Mouse (Mus musculus): Measurements from ENCODE around the gene Taz. TPM values are rescaled to one million over a fixed set of nuclear protein-coding genes. Genes with fewer than 3 reads are reported as not detected.

The Taz gene
- total and polyA plus RNA-seq, 2 experiments from 2014 or later: 60.9 to 69.3 TPM

DNA sequence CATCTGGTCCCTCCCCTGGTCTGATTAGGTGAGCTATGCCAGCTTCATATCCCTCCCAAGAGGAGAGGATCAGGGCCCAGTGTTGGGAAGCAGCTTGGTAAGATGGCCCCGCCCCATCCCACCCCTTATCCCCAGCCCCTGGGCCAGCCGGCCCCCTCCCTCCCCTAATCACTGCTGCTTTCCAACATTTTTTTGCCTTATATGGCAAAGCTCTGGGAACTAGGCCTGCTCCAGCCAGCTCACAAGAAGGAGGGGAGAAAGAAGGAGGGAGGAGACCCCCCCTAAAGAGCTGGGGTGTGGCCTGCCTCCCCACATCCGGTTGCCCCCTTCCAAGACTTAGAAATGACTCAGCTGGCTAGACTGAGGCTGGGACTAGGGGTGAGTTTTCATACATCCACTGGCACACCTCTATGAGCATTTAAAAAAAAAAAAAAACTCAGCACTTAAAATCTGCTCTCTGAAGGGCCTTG, 37.1 kb upstream of the Taz start:
- Histone ChIP-seq H3K4me3 (ENCODE audit: low read depth, low read length) (peak overlapping the region; percentile 57), H3K27me3 (ENCODE audit: control insufficient read depth, insufficient read depth, low read length) (no peaks in the 10 kb centered on the region), H3K27ac (ENCODE audit: low read depth) (peak overlapping the region; percentile 96), H3K4me2 (ENCODE audit: low read depth, low read length) (peak overlapping the region; percentile 67), H3K4me1 (ENCODE audit: control insufficient read depth, insufficient read depth) (0 out of 2 replicates have a peak, but pooled peaks cover 7% of the 10 kb centered on the region), H3K36me3 (replicated peaks; ENCODE audit: control insufficient read depth, insufficient read depth, low read length) (peaks cover 33% of the 10 kb centered on the region), H3K9me3 (replicated peaks; ENCODE audit: control insufficient read depth, low read length) (no peaks in the 10 kb centered on the region), H3K9ac (replicated peaks; ENCODE audit: low read depth, low read length) (peak overlapping the region; percentile 84; the same call in 1 of the 2 replicates)
- ATAC-seq (ENCODE audit: insufficient read depth, low read depth): peak; percentile 54
- WGBS: 14% methylated on average over 3 of the region's 3 CpGs
- DNase-seq (ENCODE audit: low spot score): peak; percentile 79
- TF ChIP-seq EP300 (IDR thresholded peaks at IDR 0.05; ENCODE audit: low read depth) (0 out of 2 replicates have a peak, but pooled peaks have one; percentile 51), CTCF (IDR thresholded peaks at IDR 0.05; ENCODE audit: low read depth) (no peak)

DNA sequence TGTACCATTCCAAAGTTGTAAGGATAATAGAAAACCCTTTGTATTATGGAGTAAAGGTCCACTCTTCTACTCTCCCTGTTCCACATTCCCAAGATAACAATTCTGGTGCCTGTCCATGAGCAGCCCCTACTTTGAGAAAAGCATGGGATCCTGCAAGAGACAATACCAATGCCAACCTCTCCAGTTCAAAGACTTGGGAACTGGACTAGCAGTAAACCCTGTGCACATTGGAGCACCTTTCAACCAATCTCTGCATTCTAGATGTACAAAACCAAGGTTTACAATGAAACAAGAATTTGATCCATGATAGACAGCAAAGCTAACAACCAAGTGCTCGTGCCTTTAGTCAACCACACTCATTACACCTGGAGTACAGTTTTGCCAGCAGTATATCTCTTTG, 36.6 kb upstream of the Taz start:
- TF ChIP-seq CTCF (IDR thresholded peaks at IDR 0.05; ENCODE audit: low read depth) (no peak), EP300 (IDR thresholded peaks at IDR 0.05; ENCODE audit: low read depth) (no peak)
- Histone ChIP-seq H3K36me3 (replicated peaks; ENCODE audit: control insufficient read depth, insufficient read depth, low read length) (peaks cover 28% of the 10 kb centered on the region), H3K4me1 (ENCODE audit: control insufficient read depth, insufficient read depth) (0 out of 2 replicates have a peak, but pooled peaks cover 7% of the 10 kb centered on the region), H3K9me3 (replicated peaks; ENCODE audit: control insufficient read depth, low read length) (no peaks in the 10 kb centered on the region), H3K27ac (ENCODE audit: low read depth) (peak overlapping the region; percentile 96), H3K4me3 (ENCODE audit: low read depth, low read length) (peak overlapping the region; percentile 57), H3K4me2 (ENCODE audit: low read depth, low read length) (peak overlapping the region; percentile 67), H3K27me3 (ENCODE audit: control insufficient read depth, insufficient read depth, low read length) (no peaks in the 10 kb centered on the region), H3K9ac (replicated peaks; ENCODE audit: low read depth, low read length) (peak overlapping the region; percentile 84)
- 23% methylated on average over 1 of the region's 1 CpGs for WGBS
- ATAC-seq (ENCODE audit: insufficient read depth, low read depth) (no peak), DNase-seq (ENCODE audit: low spot score) (no peak)

DNA sequence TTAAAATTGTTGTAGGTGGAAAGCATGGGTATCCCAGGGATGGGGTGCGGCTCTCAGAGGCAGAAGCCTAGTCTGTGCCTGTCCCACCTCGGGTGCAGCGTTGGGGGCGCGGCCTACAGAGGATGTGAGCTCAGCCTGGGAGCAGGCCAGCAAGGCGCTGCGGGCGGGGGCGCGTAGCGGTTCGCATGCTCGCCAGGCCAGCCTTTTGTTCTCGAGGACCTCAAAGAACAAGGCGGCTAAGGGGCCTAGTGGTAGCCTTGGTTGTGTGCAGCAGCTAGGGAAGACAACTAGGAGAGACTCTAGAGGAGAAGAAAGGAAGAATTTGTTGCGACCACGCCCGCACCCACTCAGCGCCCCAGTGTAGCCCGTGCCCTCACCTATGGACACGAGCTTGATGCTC, 36.0 kb upstream of the Taz start:
- DNase-seq (ENCODE audit: low spot score) (peak; percentile 66), ATAC-seq (ENCODE audit: insufficient read depth, low read depth) (peak; percentile 66)
- Histone ChIP-seq H3K36me3 (replicated peaks; ENCODE audit: control insufficient read depth, insufficient read depth, low read length) (peaks cover 23% of the 10 kb centered on the region), H3K9me3 (replicated peaks; ENCODE audit: control insufficient read depth, low read length) (no peaks in the 10 kb centered on the region), H3K4me2 (ENCODE audit: low read depth, low read length) (peak overlapping the region; percentile 67), H3K4me1 (ENCODE audit: control insufficient read depth, insufficient read depth) (0 out of 2 replicates have a peak, but pooled peaks cover 7% of the 10 kb centered on the region), H3K27me3 (ENCODE audit: control insufficient read depth, insufficient read depth, low read length) (no peaks in the 10 kb centered on the region), H3K27ac (ENCODE audit: low read depth) (peak overlapping the region; percentile 96), H3K9ac (replicated peaks; ENCODE audit: low read depth, low read length) (peak overlapping the region; percentile 84), H3K4me3 (ENCODE audit: low read depth, low read length) (peak overlapping the region; percentile 57)
- 29% methylated on average over 21 of the region's 21 CpGs for WGBS
- TF ChIP-seq CTCF (IDR thresholded peaks at IDR 0.05; ENCODE audit: low read depth) (no peak), EP300 (IDR thresholded peaks at IDR 0.05; ENCODE audit: low read depth) (no peak)

DNA sequence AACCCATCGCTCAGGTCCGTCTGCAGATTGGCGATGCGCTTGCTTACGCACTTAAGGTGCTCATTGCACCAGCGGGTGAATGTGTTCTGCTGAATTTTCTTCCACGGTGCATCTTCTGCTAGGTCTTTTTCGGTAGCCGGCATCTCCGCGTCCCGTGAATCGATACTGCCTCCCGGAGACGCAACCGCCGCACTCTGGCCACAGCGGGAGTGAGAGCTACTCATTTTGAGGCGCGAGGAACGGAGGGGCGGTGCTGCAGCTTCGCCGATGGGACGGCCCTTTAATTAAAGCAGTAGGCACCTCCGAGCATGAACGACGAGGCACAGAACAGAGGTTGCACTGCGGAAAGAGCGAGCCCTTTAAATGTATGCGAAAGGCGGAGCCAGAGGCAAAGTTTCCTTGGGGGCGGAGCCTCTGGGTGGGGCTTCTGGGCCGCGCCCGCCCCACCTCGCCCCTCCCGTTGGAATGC, 35.5 kb upstream of the Taz start:
- Histone ChIP-seq H3K4me1 (ENCODE audit: control insufficient read depth, insufficient read depth) (0 out of 2 replicates have a peak, but pooled peaks cover 7% of the 10 kb centered on the region), H3K4me3 (ENCODE audit: low read depth, low read length) (peak overlapping the region; percentile 57), H3K36me3 (replicated peaks; ENCODE audit: control insufficient read depth, insufficient read depth, low read length) (peaks cover 17% of the 10 kb centered on the region), H3K9ac (replicated peaks; ENCODE audit: low read depth, low read length) (peak overlapping the region; percentile 84), H3K9me3 (replicated peaks; ENCODE audit: control insufficient read depth, low read length) (no peaks in the 10 kb centered on the region), H3K27ac (ENCODE audit: low read depth) (peak overlapping the region; percentile 96), H3K4me2 (ENCODE audit: low read depth, low read length) (peak overlapping the region; percentile 67), H3K27me3 (ENCODE audit: control insufficient read depth, insufficient read depth, low read length) (no peaks in the 10 kb centered on the region)
- DNase-seq (ENCODE audit: low spot score) (peak; percentile 91), ATAC-seq (ENCODE audit: insufficient read depth, low read depth) (peak; percentile 82)
- 19% methylated on average over 38 of the region's 38 CpGs for WGBS
- TF ChIP-seq CTCF (IDR thresholded peaks at IDR 0.05; ENCODE audit: low read depth) (no peak), EP300 (IDR thresholded peaks at IDR 0.05; ENCODE audit: low read depth) (no peak)

DNA sequence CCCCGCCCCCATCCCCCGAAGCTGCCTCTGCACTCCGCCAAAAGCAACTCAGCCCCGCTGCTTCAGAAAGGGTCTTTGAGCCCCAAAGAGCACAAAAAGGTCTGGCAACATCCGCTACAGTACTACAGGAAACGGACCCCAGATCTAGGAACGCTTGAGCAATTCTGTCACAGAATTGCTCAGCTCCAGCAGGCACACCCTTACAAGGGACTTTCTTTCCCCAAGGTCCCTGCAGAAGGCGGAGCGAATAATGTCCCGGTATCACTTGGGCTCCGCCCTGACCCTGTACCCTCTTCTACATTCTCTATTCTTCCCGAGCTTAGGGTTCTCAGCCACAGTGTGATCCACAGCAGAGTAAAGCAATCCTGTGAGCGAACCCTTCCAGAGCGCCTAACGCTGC, 35.0 kb upstream of the Taz start:
- 24% methylated on average over 15 of the region's 15 CpGs for WGBS
- peak; percentile 48 for DNase-seq (ENCODE audit: low spot score)

More for the DNA sequence above, 35.0 kb upstream of the Taz start:
- TF ChIP-seq CTCF (IDR thresholded peaks at IDR 0.05; ENCODE audit: low read depth): no peak
- no peak for TF ChIP-seq EP300 (IDR thresholded peaks at IDR 0.05; ENCODE audit: low read depth)
- H3K27ac ChIP-seq (ENCODE audit: low read depth): peak overlapping the region; percentile 96
- H3K9ac ChIP-seq (replicated peaks; ENCODE audit: low read depth, low read length): peak overlapping the region; percentile 54; the same call in 1 of the 2 replicates
- H3K4me1 ChIP-seq (ENCODE audit: control insufficient read depth, insufficient read depth): 0 out of 2 replicates have a peak, but pooled peaks cover 7% of the 10 kb centered on the region
- H3K4me3 ChIP-seq (ENCODE audit: low read depth, low read length): peak overlapping the region; percentile 57
- ATAC-seq (ENCODE audit: insufficient read depth, low read depth): peak; percentile 25
- H3K9me3 ChIP-seq (replicated peaks; ENCODE audit: control insufficient read depth, low read length): no peaks in the 10 kb centered on the region
- H3K4me2 ChIP-seq (ENCODE audit: low read depth, low read length): peak overlapping the region; percentile 67
- no peaks in the 10 kb centered on the region for H3K27me3 ChIP-seq (ENCODE audit: control insufficient read depth, insufficient read depth, low read length)
- H3K36me3 ChIP-seq (replicated peaks; ENCODE audit: control insufficient read depth, insufficient read depth, low read length): peaks cover 13% of the 10 kb centered on the region

Measured in heart, postnatal 0 days (tissue).